In genomic region chr12:108794078-108794711, GRCm38 (mm10) we compare ENCODE assay signal across 8 mouse cellular contexts. TPM values are rescaled to one million over a fixed set of nuclear protein-coding genes. Genes with fewer than 3 reads are reported as not detected.
DNase-seq lines count a peak whose midpoint lies in the region; ATAC-seq and TF ChIP-seq lines count a peak whose summit lies in the region.

No protein-coding gene starts in this region.

- no peaks in the 10 kb centered on the region for H3K9me3 ChIP-seq in heart, embryonic 12.5 days (replicated peaks)
- H3K9me3 ChIP-seq in kidney, postnatal 0 days (replicated peaks; ENCODE audit: low read length), result no peaks in the 10 kb centered on the region
- H3K9me3 ChIP-seq in liver, embryonic 13.5 days (replicated peaks), result no peaks in the 10 kb centered on the region
- H3K9me3 ChIP-seq in stomach, embryonic 14.5 days (ENCODE audit: control insufficient read depth, low read depth, low read length), result no peaks in the 10 kb centered on the region

- peak overlapping the region; percentile 97 for H3K4me3 ChIP-seq in heart, embryonic 12.5 days
- peak overlapping the region; percentile 98 for H3K4me3 ChIP-seq in kidney, postnatal 0 days (replicated peaks; ENCODE audit: low read depth, low read length)
- H3K4me3 ChIP-seq in liver, embryonic 13.5 days (replicated peaks), result peak overlapping the region; percentile 99
- peak overlapping the region; percentile 84 for H3K4me3 ChIP-seq in stomach, embryonic 14.5 days (ENCODE audit: low read depth, low read length)

- no peaks in the 10 kb centered on the region for H3K27me3 ChIP-seq in heart, embryonic 12.5 days (replicated peaks)
- no peaks in the 10 kb centered on the region for H3K27me3 ChIP-seq in kidney, postnatal 0 days (ENCODE audit: insufficient read depth, low read length)
- no peaks in the 10 kb centered on the region for H3K27me3 ChIP-seq in liver, embryonic 13.5 days
- no peaks in the 10 kb centered on the region for H3K27me3 ChIP-seq in stomach, embryonic 14.5 days (ENCODE audit: control insufficient read depth, insufficient read depth, low read length)

- DNase-seq in CD4-positive helper T cell, adult 2 months (ENCODE audit: low read depth, low spot score), result peak; percentile 95
- peak; percentile 93 for DNase-seq in brain, adult 2 months (ENCODE audit: low read depth, low spot score)
- peak; percentile 94 for DNase-seq in kidney, postnatal 0 days (ENCODE audit: low spot score)
- DNase-seq in liver, embryonic 13.5 days, result peak; percentile 77
- peak; percentile 67 to 79 for DNase-seq in natural killer cell, adult 2 months (ENCODE audit: low spot score in 2 of 2)

- peak; percentile 58 for ATAC-seq in erythroblast, adult 5-6 weeks (replicated peaks; ENCODE audit: low FRiP score, poor library complexity, severe bottlenecking)
- ATAC-seq in heart, embryonic 12.5 days (ENCODE audit: insufficient number of reproducible peaks, low FRiP score), result peak; percentile 79
- peak; percentile 34 for ATAC-seq in kidney, postnatal 0 days (replicated peaks; ENCODE audit: low FRiP score, low read depth)
- ATAC-seq in liver, embryonic 13.5 days (ENCODE audit: low read depth), result peak; percentile 75
- ATAC-seq in stomach, embryonic 14.5 days (ENCODE audit: insufficient number of reproducible peaks, insufficient read depth, low FRiP score, low read depth), result peak; percentile 69

- H3K4me2 ChIP-seq in heart, embryonic 12.5 days, result peak overlapping the region; percentile 81
- H3K4me2 ChIP-seq in kidney, postnatal 0 days (ENCODE audit: low read length), result peak overlapping the region; percentile 75
- peak overlapping the region; percentile 74 for H3K4me2 ChIP-seq in liver, embryonic 13.5 days
- peak overlapping the region; percentile 72 for H3K4me2 ChIP-seq in stomach, embryonic 14.5 days (replicated peaks; ENCODE audit: low read depth, low read length)

- peak overlapping the region; percentile 100 for H3K27ac ChIP-seq in heart, embryonic 12.5 days (ENCODE audit: poor library complexity, severe bottlenecking)
- H3K27ac ChIP-seq in kidney, postnatal 0 days, result peak overlapping the region; percentile 99
- peak overlapping the region; percentile 98 for H3K27ac ChIP-seq in liver, embryonic 13.5 days
- peak overlapping the region; percentile 100 for H3K27ac ChIP-seq in stomach, embryonic 14.5 days (ENCODE audit: low read length)

- no peak for TF ChIP-seq CTCF in kidney, postnatal 0 days (IDR thresholded peaks at IDR 0.05; ENCODE audit: low read depth)

- H3K9ac ChIP-seq in heart, embryonic 12.5 days, result peak overlapping the region; percentile 96
- H3K9ac ChIP-seq in kidney, postnatal 0 days (ENCODE audit: low read depth, low read length), result peak overlapping the region; percentile 95
- H3K9ac ChIP-seq in liver, embryonic 13.5 days, result peak overlapping the region; percentile 98
- H3K9ac ChIP-seq in stomach, embryonic 14.5 days (replicated peaks; ENCODE audit: low read depth, low read length), result peak overlapping the region; percentile 87

- no peaks in the 10 kb centered on the region for H3K36me3 ChIP-seq in heart, embryonic 12.5 days
- H3K36me3 ChIP-seq in kidney, postnatal 0 days (ENCODE audit: insufficient read depth, low read length), result no peaks in the 10 kb centered on the region
- peaks cover 11% of the 10 kb centered on the region for H3K36me3 ChIP-seq in liver, embryonic 13.5 days
- H3K36me3 ChIP-seq in stomach, embryonic 14.5 days (ENCODE audit: control insufficient read depth, insufficient read depth, low read length), result no peaks in the 10 kb centered on the region

- H3K4me1 ChIP-seq in heart, embryonic 12.5 days (replicated peaks), result peaks cover 21% of the 10 kb centered on the region
- peaks cover 8% of the 10 kb centered on the region for H3K4me1 ChIP-seq in kidney, postnatal 0 days (replicated peaks; ENCODE audit: insufficient read depth, low read length)
- H3K4me1 ChIP-seq in liver, embryonic 13.5 days (replicated peaks), result peaks cover 56% of the 10 kb centered on the region
- peaks cover 16% of the 10 kb centered on the region for H3K4me1 ChIP-seq in stomach, embryonic 14.5 days (ENCODE audit: control insufficient read depth, insufficient read depth, low read length)

- under 1% methylated on average over 83 of the region's 94 CpGs for whole genome bisulfite sequencing in heart, embryonic 12.5 days
- under 1% methylated on average over 78 of the region's 94 CpGs for WGBS in kidney, postnatal 0 days
- WGBS in liver, embryonic 13.5 days (ENCODE audit: insufficient replicate concordance), result under 1% methylated on average over 87 of the region's 94 CpGs
- WGBS in stomach, embryonic 14.5 days, result under 1% methylated on average over 85 of the region's 94 CpGs

RNA-seq across cellular contexts. Expression of gene Yy1, which starts 1.4 kb away (rescaled TPM):
- 15.8 and 29.5 TPM in 2 replicates for total RNA-seq in erythroblast, adult 5-6 weeks (2015; ENCODE audit: low replicate concordance)
- 31.0 and 43.9 TPM in 2 replicates for total RNA-seq in erythroblast, adult 5-6 weeks (2017; ENCODE audit: low replicate concordance)
- 16.0 and 18.8 TPM in 2 replicates for polyA plus RNA-seq in heart, embryonic 12.5 days (2016; fragmentation: Nextera tagmentation; extraction: Ambion mirVana)
- 15.6 and 17.3 TPM in 2 replicates for polyA plus RNA-seq in kidney, postnatal 0 days (2015; fragmentation: Nextera tagmentation; extraction: Ambion mirVana)
- polyA plus RNA-seq in liver, embryonic 13.5 days (2015; fragmentation: Nextera tagmentation; extraction: Ambion mirVana), result 7.7 and 10.6 TPM in 2 replicates
- 20.9 and 22.4 TPM in 2 replicates for polyA plus RNA-seq in stomach, embryonic 14.5 days (2014; fragmentation: Nextera tagmentation; extraction: Ambion mirVana)

RNA-seq across cellular contexts. Expression of gene Slc25a29, which starts 41.5 kb away (rescaled TPM):
- 0.84 and 1.7 TPM in 2 replicates for total RNA-seq in erythroblast, adult 5-6 weeks (2015; ENCODE audit: low replicate concordance)
- total RNA-seq in erythroblast, adult 5-6 weeks (2017; ENCODE audit: low replicate concordance), result not detected in 2 replicates
- polyA plus RNA-seq in heart, embryonic 12.5 days (2016; fragmentation: Nextera tagmentation; extraction: Ambion mirVana), result 3.0 and 3.3 TPM in 2 replicates
- polyA plus RNA-seq in kidney, postnatal 0 days (2015; fragmentation: Nextera tagmentation; extraction: Ambion mirVana), result 6.4 and 6.6 TPM in 2 replicates
- polyA plus RNA-seq in liver, embryonic 13.5 days (2015; fragmentation: Nextera tagmentation; extraction: Ambion mirVana), result 0.98 and 1.0 TPM in 2 replicates
- 8.4 and 9.3 TPM in 2 replicates for polyA plus RNA-seq in stomach, embryonic 14.5 days (2014; fragmentation: Nextera tagmentation; extraction: Ambion mirVana)

RNA-seq across cellular contexts. Expression of gene Slc25a47, which starts 41.7 kb away (rescaled TPM):
- total RNA-seq in erythroblast, adult 5-6 weeks (2015; ENCODE audit: low replicate concordance), result 9.0 TPM in 1 of 2 replicates, not detected in the other
- total RNA-seq in erythroblast, adult 5-6 weeks (2017; ENCODE audit: low replicate concordance), result 2.0 and 2.8 TPM in 2 replicates
- polyA plus RNA-seq in heart, embryonic 12.5 days (2016; fragmentation: Nextera tagmentation; extraction: Ambion mirVana), result 5.2 and 5.4 TPM in 2 replicates
- 7.1 and 7.6 TPM in 2 replicates for polyA plus RNA-seq in kidney, postnatal 0 days (2015; fragmentation: Nextera tagmentation; extraction: Ambion mirVana)
- 2.0 and 2.5 TPM in 2 replicates for polyA plus RNA-seq in liver, embryonic 13.5 days (2015; fragmentation: Nextera tagmentation; extraction: Ambion mirVana)
- 11.0 and 11.5 TPM in 2 replicates for polyA plus RNA-seq in stomach, embryonic 14.5 days (2014; fragmentation: Nextera tagmentation; extraction: Ambion mirVana)

Comparison
In these comparisons a context has a peak if more than half of its experiments do, and no peak if none do; other contexts are left out.
1. Peak in every context shown above with its lines: DNase-seq, ATAC-seq, H3K4me3 ChIP-seq and H3K27ac ChIP-seq.